Mouse (Mus musculus): ENCODE data around the gene Nes. TPM values are rescaled to one million over a fixed set of nuclear protein-coding genes. Genes with fewer than 3 reads are reported as not detected.
A peak's percentile ranks its signal among the peaks of the same experiment; 100 is the strongest.

Nes gene
- total RNA-seq, 1 experiment from 2014 or later = 1.6 TPM

DNA sequence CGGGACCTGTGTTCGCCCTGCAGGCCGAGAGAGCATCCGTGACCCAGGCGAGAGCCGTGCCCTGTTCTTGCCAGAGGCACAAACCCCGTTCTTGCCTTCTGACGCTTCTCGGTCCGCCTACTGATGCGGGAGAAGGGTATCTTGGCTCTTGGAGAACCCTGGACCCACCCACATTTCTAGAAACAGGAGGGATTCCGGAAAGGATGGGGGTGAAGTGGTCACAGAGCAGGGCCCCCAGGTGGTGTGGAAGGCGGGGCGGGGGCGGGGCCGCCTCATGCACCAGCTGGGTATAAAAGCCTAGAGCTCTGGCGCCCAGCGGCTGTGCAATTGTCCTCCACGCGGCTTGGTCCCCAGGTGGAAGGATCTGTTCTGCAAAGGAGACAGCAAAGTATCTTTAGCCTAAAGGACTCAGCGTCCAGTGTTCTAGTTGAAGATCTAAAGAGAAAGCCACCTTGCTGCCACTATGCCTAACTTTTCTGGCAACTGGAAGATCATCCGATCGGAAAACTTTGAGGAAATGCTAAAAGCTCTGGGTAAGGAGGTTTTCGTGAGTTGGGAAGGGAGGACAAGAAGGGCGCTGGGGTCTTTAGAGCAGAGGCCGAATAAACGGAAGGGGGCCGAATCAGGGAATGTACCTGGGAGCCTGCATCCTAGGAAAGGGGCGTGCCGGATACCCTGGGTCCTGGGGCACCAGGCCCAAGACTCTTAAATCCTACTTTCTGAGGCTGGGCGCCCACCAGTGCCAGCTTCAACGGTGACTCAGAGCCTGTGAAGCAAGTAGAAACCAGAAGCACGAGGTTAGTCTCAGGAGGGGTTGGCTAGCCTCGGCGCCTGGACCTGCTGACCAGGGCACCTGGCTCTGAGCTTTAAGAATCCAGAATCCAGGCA lies 22.3 kb upstream of the Nes start, which contains the start of gene Crabp2:
Crabp2 (plus strand) TSS at position 289 of the 888 bp plus-strand sequence.
- no peak for ATAC-seq (replicated peaks; ENCODE audit: insufficient number of reproducible peaks, low FRiP score, low TSS enrichment, poor library complexity, severe bottlenecking)

DNA sequence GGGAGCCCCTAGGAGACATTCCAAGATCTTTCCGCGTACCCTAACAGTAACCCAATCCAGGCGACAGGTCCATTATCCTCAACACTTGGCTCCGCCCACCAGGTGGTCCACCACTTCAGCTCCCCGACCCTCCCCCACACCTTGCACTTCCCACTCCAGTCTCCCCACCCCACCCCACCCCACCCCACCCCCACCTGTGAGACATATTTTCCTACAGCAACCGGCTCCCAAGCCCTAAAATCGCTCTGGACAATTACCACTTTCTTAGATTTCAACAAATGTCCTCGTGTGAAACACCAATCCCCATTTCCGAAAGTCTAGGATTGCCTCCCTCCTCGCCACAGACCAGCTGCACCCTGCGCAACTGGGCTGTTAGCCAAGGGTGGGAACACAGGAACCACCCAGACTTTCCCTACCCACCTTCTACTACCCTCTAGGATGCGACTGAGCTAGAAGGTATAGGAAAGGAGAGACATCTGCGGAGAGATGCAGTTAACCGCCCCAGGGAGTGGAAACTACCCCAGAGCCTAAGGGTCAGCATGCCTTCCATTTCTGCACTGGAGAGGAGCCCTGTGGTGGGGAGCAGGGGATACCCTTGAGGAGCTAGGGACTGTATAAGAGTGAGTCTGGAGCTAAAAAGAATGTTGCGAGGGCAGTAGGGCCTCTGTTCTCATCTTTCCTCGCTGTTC lies 21.5 kb upstream of the Nes start:
- ATAC-seq (replicated peaks; ENCODE audit: insufficient number of reproducible peaks, low FRiP score, low TSS enrichment, poor library complexity, severe bottlenecking) = no peak

DNA sequence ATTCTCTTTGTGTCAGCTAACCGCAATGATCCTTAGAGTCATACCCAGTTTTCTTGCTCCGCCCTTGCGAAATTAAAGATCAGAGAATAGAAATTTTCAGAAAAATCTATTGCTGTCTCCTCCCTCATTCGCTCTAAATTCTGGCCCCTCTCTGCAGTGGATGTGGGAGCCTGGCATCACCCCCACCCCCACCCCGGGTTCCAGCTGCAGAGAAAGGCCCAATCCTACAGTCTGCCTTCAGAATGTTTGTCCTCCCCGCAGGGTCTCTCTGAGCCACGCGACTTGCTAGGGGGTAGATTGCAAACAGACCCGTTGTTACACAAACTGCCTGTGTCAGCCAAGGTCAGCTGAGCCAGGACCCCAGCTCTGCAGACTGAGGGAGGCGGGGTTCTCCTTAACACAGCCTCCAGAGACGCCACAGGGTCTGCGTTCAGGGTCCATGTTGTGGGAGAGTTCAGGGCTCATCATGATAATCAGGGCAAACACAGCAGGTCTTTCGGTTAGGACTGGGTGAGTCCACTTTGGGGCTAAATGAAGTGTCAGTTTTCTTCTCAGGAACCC lies 20.8 kb upstream of the Nes start:
- ATAC-seq (replicated peaks; ENCODE audit: insufficient number of reproducible peaks, low FRiP score, low TSS enrichment, poor library complexity, severe bottlenecking) = no peak

DNA sequence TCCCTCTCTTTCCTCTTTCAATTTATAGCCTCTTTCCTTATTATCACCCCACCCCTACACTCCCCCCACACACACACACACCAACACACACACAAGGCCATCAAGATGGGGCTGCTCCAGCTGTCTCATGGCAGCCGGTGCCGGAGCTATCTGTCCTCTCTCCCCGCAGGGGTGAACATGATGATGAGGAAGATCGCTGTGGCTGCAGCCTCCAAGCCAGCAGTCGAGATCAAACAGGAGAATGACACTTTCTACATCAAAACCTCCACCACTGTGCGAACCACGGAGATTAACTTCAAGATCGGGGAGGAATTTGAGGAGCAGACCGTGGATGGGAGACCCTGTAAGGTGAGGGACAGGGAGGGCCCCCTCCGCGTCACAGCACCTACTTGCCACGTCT lies 18.9 kb upstream of the Nes start:
- no peak for ATAC-seq (replicated peaks; ENCODE audit: insufficient number of reproducible peaks, low FRiP score, low TSS enrichment, poor library complexity, severe bottlenecking)

DNA sequence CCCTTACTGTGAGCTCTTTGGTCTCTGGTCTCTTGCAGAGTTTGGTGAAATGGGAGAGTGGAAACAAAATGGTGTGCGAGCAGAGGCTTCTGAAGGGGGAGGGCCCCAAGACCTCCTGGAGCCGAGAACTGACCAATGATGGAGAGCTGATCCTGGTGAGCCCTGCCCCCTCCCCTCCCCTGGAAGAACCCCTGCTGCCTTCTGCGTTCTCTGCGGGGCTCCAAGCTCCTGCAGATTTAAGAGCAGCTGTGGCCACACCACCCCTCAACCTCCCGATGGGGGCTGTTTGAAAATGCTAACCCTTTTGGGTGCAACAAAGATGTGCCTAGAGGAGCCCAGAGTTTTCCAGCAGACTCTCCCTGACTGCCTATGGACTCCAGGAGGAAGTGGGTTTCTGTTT lies 18.4 kb upstream of the Nes start:
- ATAC-seq (replicated peaks; ENCODE audit: insufficient number of reproducible peaks, low FRiP score, low TSS enrichment, poor library complexity, severe bottlenecking) = no peak

DNA sequence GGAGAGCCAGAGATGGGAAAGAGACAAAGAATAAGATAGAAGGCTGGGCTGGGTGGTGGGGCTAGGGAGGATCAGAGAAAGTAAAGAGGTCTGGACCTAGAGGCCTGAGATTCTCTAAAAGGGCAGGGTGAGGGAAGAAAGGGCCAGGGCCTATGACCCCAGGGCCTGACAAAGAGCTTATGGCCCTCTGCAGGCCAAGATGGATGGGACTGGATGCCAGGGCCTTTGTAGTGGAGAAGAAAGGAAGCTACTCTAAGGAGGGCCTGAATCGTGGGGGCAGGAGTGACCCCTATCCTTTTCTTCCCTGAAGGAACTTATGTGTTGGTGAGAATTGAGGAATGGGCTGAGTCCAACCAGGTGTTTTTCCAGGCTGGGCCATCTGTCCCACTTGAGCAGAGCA lies 12.8 kb upstream of the Nes start:
- ATAC-seq (replicated peaks; ENCODE audit: insufficient number of reproducible peaks, low FRiP score, low TSS enrichment, poor library complexity, severe bottlenecking) = no peak

DNA sequence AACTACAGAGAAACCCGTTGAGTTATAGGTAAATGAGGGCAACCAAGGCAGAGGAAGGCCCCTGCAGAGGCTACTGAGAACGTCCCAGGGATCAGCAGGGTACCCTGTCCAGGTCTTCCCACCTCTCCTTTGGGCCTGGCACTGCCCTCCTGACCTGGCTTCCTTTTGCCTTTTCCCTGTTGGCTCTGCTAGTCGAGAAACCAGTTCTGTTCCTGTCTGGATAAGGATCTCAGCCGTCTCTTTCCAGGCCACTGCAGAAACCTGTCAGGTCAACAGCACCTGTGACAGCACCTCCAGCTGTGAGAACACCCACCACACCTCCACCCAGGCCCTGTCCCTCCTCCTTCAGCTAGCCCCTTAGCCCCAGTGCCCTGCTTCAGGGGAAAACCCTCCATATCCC lies 12.4 kb upstream of the Nes start:
- no peak for ATAC-seq (replicated peaks; ENCODE audit: insufficient number of reproducible peaks, low FRiP score, low TSS enrichment, poor library complexity, severe bottlenecking)

DNA sequence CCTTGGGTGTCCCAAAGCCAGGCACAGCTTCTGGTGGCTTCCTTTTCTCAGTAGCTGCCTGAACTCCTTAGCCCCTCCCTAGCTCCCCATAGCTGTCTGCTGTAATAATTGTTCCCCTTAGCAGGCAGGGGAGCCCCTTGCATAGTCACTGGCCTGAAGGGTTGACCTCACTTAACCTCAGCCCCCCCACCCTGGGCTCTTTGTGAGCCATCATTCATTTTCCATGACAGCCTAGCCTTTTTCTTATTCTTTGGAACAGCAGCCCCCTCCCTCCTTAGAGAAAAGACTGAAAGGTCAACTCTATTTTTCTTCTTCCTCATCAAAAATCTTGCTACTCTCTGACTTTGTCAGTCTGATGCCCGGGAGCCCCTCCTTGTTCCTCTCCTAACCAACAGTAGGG lies 11.9 kb upstream of the Nes start:
- ATAC-seq (replicated peaks; ENCODE audit: insufficient number of reproducible peaks, low FRiP score, low TSS enrichment, poor library complexity, severe bottlenecking) = no peak

DNA sequence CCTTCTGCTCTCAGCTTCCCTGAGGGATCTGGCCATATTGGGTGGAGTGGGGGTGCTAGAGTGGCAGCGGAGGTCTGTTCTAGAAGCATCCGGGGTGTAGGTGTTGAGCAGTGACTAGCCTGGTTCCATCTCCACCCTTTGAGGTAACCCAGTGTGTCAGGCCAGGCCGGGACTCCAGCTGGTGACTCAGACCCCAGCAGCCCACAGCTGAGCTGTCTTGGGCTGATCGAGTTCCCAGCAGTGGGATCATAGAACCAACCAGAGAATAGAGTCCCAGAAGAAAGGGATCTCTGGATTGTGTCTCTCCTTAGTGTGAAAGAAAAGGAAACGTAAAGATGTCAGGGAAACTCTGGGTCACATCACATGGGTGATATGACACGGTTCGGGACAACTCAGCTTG lies 11.5 kb upstream of the Nes start:
- no peak for ATAC-seq (replicated peaks; ENCODE audit: insufficient number of reproducible peaks, low FRiP score, low TSS enrichment, poor library complexity, severe bottlenecking)

DNA sequence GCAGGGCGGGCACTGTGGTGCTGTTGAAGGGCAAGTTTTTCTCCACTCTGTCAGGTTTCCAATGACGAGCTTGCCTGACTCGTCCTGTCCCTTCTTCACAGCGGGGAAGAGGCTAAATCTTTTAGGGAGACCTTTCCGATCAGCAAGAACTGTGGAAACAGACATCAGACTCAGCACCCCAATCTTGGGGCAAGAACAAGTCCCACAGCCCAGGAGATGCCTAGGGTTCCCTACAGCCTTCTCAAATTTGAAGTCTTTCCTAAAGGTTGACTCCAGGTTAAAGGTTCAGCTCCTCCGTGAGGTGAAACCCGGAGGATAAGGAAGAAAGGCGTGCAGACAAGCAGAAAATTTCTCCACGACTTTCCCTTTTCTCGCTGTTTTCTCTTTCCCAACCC lies 10.7 kb upstream of the Nes start:
- ATAC-seq (replicated peaks; ENCODE audit: insufficient number of reproducible peaks, low FRiP score, low TSS enrichment, poor library complexity, severe bottlenecking) = no peak

DNA sequence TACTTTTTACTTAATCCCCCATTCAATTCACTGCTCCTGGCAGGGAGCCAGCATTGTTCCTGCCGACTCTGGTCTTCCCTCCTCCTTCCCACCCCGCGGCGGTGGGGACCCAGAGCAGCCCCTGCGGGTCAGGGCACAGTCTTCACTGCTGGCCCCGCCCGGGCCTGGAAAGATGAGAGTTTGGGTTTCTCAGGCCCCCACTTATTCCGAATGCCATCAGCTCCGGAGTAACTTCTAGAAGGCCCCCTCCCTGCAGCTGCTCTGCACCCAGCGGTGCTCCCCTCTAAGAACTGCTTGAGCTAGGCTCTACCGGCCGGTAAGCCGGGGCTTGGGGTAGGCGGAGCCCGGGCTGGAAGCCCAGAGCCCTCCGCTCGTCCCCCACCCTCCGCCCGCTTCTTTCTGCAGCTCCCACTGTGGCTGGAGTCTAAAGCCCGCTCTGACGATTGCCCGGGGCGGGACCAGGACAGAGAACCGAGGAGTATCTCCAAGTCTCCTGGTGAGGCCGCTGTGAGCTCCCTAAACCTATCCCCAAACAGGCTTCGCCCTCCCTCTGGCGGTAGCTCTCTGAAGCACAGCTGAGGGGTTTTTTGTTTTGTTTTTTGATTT lies 10.2 kb upstream of the Nes start:
- peak; percentile 86 for ATAC-seq (replicated peaks; ENCODE audit: insufficient number of reproducible peaks, low FRiP score, low TSS enrichment, poor library complexity, severe bottlenecking)

DNA sequence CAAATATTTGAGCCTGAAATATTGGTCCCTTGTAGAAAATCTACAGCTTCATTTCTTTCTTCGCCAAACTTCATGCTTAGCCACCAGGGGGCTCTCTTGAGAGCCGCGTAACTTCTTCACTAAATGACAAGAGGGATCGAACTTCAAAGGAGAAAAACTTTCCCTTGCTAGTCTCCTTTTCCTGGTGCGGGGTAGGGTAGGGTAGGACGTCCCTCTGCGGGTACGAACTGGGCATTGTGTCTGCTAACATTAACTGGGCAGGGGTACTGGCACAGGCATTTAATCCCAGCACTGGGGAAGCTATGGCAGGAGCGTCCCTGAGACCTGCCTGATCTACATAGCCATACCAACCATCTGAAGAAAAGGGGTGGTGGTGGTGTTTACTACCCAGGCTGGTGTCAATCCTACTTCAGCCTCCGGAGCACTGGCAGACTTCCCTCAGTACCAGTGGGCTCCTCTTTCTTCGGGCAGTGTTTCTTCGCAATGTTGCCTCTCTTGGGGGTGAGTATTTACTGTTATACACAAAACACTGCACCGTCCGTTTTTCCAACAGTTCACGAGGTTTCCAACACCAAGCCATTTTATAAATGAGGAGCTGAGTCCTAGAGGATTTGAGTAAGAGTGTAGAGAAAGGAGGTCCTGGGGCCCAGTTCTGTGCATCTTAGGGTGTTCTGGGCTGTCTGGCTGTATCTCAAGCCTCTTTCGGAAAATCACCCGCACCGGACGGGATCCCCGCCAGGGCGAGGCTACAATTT lies 517 bp upstream of the Nes start:
- ATAC-seq (replicated peaks; ENCODE audit: insufficient number of reproducible peaks, low FRiP score, low TSS enrichment, poor library complexity, severe bottlenecking) = peak; percentile 58

DNA sequence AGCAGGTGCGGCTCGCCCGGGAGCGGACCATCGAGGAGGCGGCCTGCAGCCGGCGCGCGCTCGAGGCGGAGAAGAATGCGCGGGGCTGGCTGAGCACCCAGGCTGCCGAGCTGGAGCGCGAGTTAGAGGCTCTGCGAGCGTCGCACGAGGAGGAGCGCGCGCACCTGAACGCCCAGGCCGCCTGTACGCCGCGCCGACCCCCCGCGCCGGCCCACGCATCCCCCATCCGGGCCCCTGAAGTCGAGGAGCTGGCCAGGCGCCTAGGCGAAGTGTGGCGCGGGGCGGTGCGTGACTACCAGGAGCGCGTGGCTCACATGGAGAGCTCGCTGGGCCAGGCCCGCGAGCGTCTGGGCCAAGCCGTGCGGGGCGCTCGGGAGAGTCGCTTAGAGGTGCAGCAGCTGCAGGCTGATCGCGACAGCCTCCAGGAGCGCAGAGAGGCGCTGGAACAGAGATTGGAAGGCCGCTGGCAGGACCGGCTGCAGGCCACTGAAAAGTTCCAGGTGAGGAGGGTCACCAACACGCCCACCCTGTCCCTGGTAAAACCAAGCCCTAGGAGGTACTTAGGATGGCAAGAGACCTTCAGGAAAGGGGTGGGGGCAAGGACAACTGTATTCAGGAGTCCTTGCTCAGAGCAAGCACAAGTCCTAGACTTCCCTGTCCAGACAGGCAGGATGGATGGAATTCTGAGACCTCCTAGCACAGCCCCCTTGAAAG lies 768 bp downstream of the Nes start:
- ATAC-seq (replicated peaks; ENCODE audit: insufficient number of reproducible peaks, low FRiP score, low TSS enrichment, poor library complexity, severe bottlenecking) = no peak

DNA sequence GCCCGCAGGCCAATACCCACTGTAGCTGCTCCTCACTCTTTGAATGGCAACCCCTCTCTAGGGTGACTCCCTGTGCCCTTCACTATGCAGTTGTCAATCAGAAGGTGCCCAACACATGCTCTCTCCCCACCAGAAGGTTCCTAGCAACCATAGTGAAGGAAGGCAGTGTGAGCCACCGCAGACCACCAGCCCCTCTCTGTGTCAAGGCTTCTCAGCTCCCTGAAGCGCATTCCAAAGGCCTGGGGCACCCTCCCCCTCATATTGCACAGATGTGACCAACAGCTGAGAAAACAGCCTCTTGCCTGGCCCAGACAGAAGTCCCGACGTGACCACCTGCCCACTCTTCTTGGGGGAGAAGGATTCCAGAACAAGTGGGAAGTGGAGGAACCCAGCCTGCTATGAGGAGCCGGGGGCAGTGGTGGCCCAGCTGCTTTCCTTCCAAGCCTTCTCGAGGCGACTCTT lies 1.4 kb downstream of the Nes start:
- no peak for ATAC-seq (replicated peaks; ENCODE audit: insufficient number of reproducible peaks, low FRiP score, low TSS enrichment, poor library complexity, severe bottlenecking)

DNA sequence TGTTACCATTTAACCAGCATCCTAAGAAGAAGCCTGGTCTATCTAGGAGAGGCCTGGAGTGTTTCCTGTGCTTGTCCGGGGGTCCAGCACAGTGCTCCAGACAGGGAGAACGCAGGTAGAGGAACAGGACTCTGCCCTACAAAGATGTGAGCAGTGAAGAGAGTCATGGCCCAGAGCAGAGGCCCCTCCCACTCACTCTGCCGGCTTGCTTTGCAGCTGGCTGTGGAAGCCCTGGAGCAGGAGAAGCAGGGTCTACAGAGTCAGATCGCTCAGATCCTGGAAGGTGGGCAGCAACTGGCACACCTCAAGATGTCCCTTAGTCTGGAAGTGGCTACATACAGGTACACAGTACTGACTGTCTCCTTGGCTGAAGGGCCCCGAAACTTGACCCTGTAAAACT lies 1.9 kb downstream of the Nes start:
- ATAC-seq (replicated peaks; ENCODE audit: insufficient number of reproducible peaks, low FRiP score, low TSS enrichment, poor library complexity, severe bottlenecking) = no peak

DNA sequence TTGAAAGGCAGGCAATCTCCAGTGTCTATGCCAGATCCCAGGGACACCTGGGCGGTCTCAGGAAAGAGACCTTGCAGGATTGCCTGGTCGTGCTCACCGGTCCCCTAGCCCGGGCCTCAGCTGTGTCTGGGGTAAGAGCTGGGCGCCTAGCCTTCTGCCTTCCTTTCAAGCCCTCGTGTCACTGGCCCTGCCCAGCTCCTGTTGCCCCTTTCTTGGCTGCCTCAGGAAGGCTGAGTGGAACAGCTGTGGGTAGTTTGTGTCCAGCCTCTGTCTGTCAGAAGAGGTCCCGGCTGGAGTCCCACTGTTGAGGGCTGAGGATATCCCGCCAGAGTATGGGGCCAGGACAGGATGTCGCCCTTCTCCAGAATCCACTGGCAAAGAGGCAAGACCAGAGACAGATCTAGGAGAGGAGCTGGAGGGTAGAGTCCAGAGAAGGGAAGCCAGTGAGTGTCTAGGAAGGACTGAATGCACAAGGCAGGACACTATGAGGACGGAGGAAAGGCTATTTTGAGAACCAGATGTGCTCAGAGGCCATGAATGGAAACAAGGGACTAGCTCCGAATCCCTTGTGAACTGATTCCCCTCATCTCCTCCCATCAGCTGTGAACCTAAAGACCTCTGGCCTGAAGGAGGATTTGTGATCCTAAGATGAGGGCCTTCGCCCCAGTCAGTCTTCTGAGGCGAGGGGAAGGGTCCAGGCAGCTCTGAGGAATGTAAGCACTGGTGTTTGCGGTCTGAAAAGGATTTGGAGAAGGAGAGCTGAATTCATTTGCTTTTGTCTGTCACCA lies 2.9 kb downstream of the Nes start:
- ATAC-seq (replicated peaks; ENCODE audit: insufficient number of reproducible peaks, low FRiP score, low TSS enrichment, poor library complexity, severe bottlenecking) = no peak

DNA sequence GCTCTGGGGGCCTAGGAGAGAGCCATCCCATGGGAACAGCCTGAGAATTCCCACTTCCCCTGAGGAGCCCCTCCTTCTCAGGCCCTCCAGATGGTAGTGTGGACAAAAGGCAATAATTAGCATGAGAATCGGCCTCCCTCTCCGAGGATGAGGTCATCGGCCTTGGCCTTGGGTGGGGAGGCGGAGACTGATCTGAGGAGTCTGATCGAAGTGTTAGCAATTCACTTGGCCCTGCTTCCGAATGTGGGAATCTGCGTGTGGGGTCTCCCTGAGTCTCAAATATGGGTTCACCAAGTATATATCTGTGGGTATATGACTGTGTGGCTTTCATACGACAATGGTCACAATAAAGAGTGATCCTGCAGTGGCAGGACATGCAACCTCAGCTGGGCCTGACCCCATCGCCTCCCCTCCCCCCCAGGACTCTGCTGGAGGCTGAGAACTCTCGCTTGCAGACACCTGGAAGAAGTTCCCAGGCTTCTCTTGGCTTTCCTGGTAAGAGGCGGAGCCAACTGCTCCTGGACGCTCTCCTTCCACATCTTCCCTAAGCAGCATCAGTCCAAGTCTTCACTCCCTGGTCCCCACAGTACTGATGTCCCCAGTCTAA lies 3.6 kb downstream of the Nes start:
- no peak for ATAC-seq (replicated peaks; ENCODE audit: insufficient number of reproducible peaks, low FRiP score, low TSS enrichment, poor library complexity, severe bottlenecking)
